Mouse (Mus musculus) liver, embryonic 12.5 days (tissue): ENCODE results near the gene Ikbke. TPM values are rescaled to one million over a fixed set of nuclear protein-coding genes. Genes with fewer than 3 reads are reported as not detected.

Experiments
- ATAC-seq: fragments of 200-750 bp; cut with Nextera tagmentation; 2 replicates; pipeline ENCODE4 v1.8.0; 2017; ENCODE audit warnings: moderate number of reproducible peaks, mild to moderate bottlenecking, moderate library complexity
- H3K27ac ChIP-seq: fragments of 300-500 bp; sonication (generic); 2 replicates; pipeline ENCODE4 v1.5.1; 2016; ENCODE audit warnings: mild to moderate bottlenecking
- H3K27me3 ChIP-seq: fragments of 300-500 bp; sonication (generic); replicated peaks from 2 replicates; pipeline ENCODE4 v1.6.1; 2016; ENCODE audit warnings: mild to moderate bottlenecking, moderate library complexity
- H3K36me3 ChIP-seq: fragments of 300-500 bp; sonication (generic); 2 replicates; pipeline ENCODE4 v1.6.1; 2016; ENCODE audit warnings: mild to moderate bottlenecking, moderate library complexity
- H3K4me1 ChIP-seq: fragments of 300-500 bp; sonication (generic); 2 replicates; pipeline ENCODE4 v1.6.1; 2016
- H3K4me2 ChIP-seq: fragments of 300-500 bp; sonication (generic); 2 replicates; pipeline ENCODE4 v1.6.1; 2016; ENCODE audit warnings: mild to moderate bottlenecking, moderate library complexity
- H3K4me3 ChIP-seq: fragments of 300-500 bp; sonication (generic); 2 replicates; pipeline ENCODE4 v1.5.1; 2016; ENCODE audit warnings: mild to moderate bottlenecking, moderate library complexity
- H3K9ac ChIP-seq: fragments of 300-500 bp; sonication (generic); 2 replicates; pipeline ENCODE4 v1.6.1; 2016; ENCODE audit warnings: mild to moderate bottlenecking, moderate library complexity
- H3K9me3 ChIP-seq: fragments of 300-500 bp; sonication (generic); replicated peaks from 2 replicates; pipeline ENCODE4 v1.6.1; 2016; ENCODE audit warnings: mild to moderate bottlenecking, moderate library complexity
- WGBS: fragments of 180-500 bp; shearing (Covaris S2); methylation state at CpG from one replicate; pipeline ENCODE4 v1.1.7; 2016; ENCODE audit not compliant: insufficient replicate concordance; 5-methylcytosine and 5-hydroxymethylcytosine counted together
- polyA plus RNA-seq: library from polyadenylated mRNA; unstranded; fragments of >200 nt; fragmentation: Nextera tagmentation; extraction: Ambion mirVana; gene quantifications from 2 replicates; pipeline ENCODE4 v1.2.1, GENCODE M21; 2016

The Ikbke gene
- polyA plus RNA-seq, 1 experiment from 2014 or later: 4.5 TPM

DNA sequence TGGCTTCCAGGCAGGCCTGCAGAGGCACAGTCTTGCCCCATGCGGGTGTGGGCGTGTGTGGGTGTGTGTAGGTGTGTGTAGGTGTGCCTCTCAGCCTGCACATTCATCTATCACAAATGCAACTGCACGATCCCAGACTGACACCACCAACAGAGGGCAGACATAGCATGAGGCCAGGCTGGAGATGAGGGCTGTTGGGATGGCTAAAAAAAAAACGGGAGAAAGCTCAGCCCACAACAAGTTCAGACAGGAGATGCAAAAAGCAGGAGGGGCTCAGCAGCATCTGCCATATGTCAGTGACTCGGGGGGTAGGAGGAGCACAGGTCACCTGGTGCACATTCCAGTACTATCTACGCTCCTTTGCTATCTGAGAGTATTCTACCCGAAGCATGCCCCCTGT, 51.2 kb downstream of the Ikbke start:
- no peaks in the 10 kb centered on the region for H3K36me3 ChIP-seq
- no peak overlapping the region for H3K4me2 ChIP-seq
- H3K4me3 ChIP-seq: no peak overlapping the region
- no peak for ATAC-seq
- H3K27me3 ChIP-seq: peaks cover 22% of the 10 kb centered on the region
- H3K9me3 ChIP-seq: no peaks in the 10 kb centered on the region
- no peaks in the 10 kb centered on the region for H3K4me1 ChIP-seq
- no peak overlapping the region for H3K27ac ChIP-seq
- H3K9ac ChIP-seq: no peak overlapping the region
- 38% methylated on average over 7 of the region's 7 CpGs for WGBS

DNA sequence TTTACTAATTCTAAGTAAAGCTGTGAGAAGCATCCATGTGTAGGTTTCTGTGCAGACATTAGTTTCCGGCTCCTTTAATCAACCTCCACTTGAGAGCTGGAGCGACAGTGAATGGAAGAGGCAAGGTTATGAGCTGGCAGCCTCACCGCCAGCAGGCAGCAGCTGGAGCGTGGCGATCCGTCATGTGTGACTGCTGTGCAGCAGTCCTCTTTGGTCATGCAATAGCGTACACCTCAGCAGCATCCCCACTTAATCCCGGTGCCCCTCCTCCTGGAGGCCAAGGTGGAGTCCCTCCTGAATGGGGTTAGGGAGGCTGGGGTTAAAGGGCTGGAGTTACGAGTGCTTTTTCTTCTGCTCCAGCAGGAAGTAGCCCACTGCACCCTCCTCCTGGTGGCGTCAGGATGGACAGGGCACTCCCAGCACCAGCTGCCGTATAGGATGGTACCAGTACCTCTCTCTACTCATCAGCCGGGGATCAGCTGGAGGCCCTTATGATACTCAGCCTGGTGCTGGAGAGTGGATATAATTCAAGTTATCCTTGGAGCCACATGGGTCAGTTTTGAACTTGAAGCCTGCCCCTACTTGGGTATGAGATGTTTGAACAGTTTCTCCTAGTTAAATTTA, 54.4 kb downstream of the Ikbke start:
- H3K9ac ChIP-seq: no peak overlapping the region
- 0 out of 2 replicates have a peak, but pooled peaks cover 13% of the 10 kb centered on the region for H3K27me3 ChIP-seq
- H3K4me3 ChIP-seq: no peak overlapping the region
- no peaks in the 10 kb centered on the region for H3K4me1 ChIP-seq
- no peaks in the 10 kb centered on the region for H3K9me3 ChIP-seq
- 66% methylated on average over 12 of the region's 12 CpGs for WGBS
- ATAC-seq: no peak
- no peak overlapping the region for H3K27ac ChIP-seq
- no peaks in the 10 kb centered on the region for H3K36me3 ChIP-seq
- H3K4me2 ChIP-seq: no peak overlapping the region

DNA sequence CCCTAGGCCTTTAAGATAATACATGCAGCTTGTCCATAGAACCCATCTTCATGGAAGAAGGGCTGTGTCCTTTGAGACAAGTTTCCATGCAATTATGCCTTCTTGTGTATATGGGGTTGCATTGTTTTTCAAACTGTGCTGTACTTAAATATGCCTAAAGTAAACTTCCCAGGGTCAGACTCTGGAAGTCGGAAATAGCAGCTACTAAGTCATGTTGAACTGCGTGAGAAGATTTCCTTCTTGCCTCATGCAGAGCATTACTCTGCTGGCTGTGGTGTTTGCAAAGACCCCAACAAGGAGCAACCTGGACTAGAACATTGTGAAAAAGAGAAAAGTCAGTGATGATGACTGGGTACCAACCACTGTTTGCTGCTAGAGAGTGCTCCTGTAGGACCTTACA, 56.1 kb downstream of the Ikbke start:
- no peak for ATAC-seq
- no peak overlapping the region for H3K9ac ChIP-seq
- H3K27ac ChIP-seq: no peak overlapping the region
- no peaks in the 10 kb centered on the region for H3K9me3 ChIP-seq
- WGBS: 65% methylated on average over 2 of the region's 2 CpGs
- H3K27me3 ChIP-seq: 0 out of 2 replicates have a peak, but pooled peaks cover 13% of the 10 kb centered on the region
- H3K4me1 ChIP-seq: no peaks in the 10 kb centered on the region
- H3K36me3 ChIP-seq: no peaks in the 10 kb centered on the region
- H3K4me2 ChIP-seq: no peak overlapping the region
- H3K4me3 ChIP-seq: no peak overlapping the region

DNA sequence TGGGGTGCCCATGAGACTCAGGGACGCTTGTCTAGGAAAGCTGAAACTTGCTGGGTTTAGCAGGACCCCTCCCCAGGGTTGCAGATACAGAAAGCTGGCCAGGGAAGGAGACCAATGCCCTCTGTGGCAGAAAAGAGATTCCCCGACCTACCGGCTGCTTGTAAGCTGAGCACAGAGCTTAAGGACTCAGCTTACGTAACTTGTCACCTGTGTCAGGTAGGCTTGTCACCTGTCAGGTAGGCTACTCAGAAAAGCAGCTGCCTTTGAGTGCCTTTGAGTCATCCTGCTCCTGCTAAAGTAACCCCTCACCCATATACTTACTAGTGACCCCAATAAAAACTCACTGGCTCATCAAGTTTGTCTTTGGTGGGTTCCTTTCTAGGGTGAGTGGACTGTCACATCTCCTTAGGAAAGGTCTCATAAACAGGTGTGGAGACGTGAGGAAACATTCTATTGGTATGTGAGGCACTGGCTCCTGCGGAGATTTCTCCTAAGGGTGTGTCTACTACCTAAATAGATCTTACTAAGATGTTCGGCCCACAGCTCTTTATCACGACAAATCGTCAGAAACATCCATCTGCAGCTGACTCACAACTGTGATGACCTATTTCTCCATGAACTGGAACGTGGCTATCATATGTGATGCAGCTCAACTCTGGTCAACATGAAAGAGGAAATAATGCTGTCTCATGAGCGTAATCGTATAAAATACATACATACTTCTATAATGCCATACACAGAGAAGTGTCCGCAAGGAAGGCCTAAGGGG, 57.4 kb downstream of the Ikbke start:
- H3K27ac ChIP-seq: no peak overlapping the region
- H3K9me3 ChIP-seq: no peaks in the 10 kb centered on the region
- peaks cover 9% of the 10 kb centered on the region; the same call in 1 of the 2 replicates for H3K27me3 ChIP-seq
- no peak overlapping the region for H3K4me3 ChIP-seq
- ATAC-seq: no peak
- H3K36me3 ChIP-seq: no peaks in the 10 kb centered on the region
- no peak overlapping the region for H3K9ac ChIP-seq
- no peak overlapping the region for H3K4me2 ChIP-seq
- 65% methylated on average over 13 of the region's 13 CpGs for WGBS
- no peaks in the 10 kb centered on the region for H3K4me1 ChIP-seq

DNA sequence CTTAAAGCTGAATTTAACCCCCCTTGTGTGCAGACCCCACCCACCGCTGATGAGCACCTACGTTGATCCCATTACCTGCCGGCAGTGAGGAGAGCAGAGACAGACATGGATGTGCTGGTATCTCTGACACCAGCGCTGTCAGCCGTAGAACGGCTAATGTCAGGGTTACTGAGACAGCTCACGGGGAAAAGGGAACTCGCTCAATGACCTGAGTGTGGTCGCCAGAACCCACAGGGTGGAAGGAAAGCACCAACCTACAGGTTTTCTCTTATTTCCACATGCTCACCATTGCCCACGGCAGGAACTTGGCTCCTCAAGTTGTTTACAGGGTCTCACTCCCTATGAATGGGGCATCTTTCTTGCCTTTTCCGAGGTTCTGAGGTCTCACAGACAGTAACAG, 60.5 kb downstream of the Ikbke start:
- 42% methylated on average over 11 of the region's 11 CpGs for WGBS
- Histone ChIP-seq H3K4me2 (no peak overlapping the region), H3K9me3 (no peaks in the 10 kb centered on the region), H3K27me3 (peaks cover 6% of the 10 kb centered on the region; the same call in 1 of the 2 replicates), H3K9ac (no peak overlapping the region), H3K4me3 (no peak overlapping the region), H3K4me1 (no peaks in the 10 kb centered on the region), H3K27ac (no peak overlapping the region), H3K36me3 (no peaks in the 10 kb centered on the region)
- no peak for ATAC-seq

DNA sequence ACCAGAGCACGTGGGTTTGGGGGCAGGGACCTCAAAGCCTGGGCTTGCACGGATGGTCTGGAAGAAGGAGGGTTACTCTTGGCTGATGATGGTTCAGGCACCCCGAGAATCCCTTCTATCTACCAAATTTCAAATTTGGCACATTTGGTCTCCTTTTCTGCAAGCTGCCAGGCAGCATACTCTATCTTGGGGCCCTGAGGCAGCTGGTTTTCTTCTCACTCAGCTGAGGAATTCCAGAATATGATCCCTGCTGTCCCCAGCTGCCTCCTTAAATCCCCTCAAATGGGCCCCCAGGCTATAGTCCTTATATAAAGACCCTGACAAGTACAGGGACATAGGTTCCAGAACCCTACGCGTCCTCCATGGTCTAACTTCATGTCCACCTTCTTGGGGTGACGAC, 66.0 kb downstream of the Ikbke start:
- no peak overlapping the region for H3K9ac ChIP-seq
- H3K36me3 ChIP-seq: no peaks in the 10 kb centered on the region
- H3K9me3 ChIP-seq: no peaks in the 10 kb centered on the region
- 61% methylated on average over 6 of the region's 6 CpGs for WGBS
- H3K4me2 ChIP-seq: no peak overlapping the region
- H3K4me1 ChIP-seq: no peaks in the 10 kb centered on the region
- H3K4me3 ChIP-seq: no peak overlapping the region
- no peak overlapping the region for H3K27ac ChIP-seq
- H3K27me3 ChIP-seq: no peaks in the 10 kb centered on the region; the same call in none of the 2 replicates
- ATAC-seq: no peak

DNA sequence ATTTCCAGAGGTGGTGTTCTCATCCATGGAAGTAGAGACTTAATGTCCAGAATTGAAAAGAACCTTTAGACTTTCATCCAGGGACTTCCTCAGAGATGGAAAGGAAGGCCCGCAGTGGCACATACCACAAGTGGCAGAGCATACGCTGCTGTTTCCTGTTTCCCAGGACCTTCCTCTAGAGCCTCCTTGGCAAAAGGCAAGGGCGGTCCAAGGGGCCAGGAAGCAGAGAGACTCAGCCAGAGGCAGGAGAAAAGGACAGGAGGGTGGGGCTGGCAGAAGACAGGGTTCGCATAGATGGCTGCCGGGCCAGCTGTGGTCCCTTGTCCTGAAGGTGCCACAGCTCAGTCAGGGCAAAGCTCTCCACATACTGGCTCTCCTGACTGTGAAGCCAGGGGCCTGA, 66.5 kb downstream of the Ikbke start:
- WGBS: 34% methylated on average over 5 of the region's 5 CpGs

DNA sequence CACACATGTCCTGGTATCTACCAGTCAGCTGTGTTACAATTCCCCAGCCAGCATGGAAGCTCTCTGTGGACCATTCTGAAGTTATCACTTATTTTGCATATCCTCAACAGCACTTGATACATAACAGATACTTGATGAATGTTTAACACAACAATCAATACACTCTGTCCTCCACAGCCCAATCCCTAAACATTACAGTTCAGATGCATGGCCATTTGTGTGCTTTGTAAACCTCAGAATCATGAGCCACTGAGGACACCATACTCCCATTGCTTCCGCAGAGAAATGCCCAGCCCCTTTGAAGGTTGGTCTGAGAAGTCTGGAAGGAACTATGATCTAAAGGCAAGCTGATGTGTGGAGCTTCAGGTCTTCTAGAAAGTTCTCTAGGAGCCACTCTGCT, 67.8 kb downstream of the Ikbke start:
- Histone ChIP-seq H3K4me2 (no peak overlapping the region), H3K4me3 (no peak overlapping the region), H3K36me3 (no peaks in the 10 kb centered on the region), H3K9me3 (no peaks in the 10 kb centered on the region), H3K27me3 (no peaks in the 10 kb centered on the region; the same call in 1 of the 2 replicates), H3K4me1 (no peaks in the 10 kb centered on the region), H3K9ac (no peak overlapping the region), H3K27ac (no peak overlapping the region)
- ATAC-seq: no peak
- WGBS: 62% methylated on average over 1 of the region's 1 CpGs

More for the DNA sequence above, 66.5 kb downstream of the Ikbke start:
- Histone ChIP-seq H3K4me2 (no peak overlapping the region), H3K4me3 (no peak overlapping the region), H3K4me1 (no peaks in the 10 kb centered on the region), H3K9me3 (no peaks in the 10 kb centered on the region), H3K9ac (no peak overlapping the region), H3K36me3 (no peaks in the 10 kb centered on the region), H3K27ac (no peak overlapping the region), H3K27me3 (no peaks in the 10 kb centered on the region; the same call in none of the 2 replicates)
- ATAC-seq: no peak

DNA sequence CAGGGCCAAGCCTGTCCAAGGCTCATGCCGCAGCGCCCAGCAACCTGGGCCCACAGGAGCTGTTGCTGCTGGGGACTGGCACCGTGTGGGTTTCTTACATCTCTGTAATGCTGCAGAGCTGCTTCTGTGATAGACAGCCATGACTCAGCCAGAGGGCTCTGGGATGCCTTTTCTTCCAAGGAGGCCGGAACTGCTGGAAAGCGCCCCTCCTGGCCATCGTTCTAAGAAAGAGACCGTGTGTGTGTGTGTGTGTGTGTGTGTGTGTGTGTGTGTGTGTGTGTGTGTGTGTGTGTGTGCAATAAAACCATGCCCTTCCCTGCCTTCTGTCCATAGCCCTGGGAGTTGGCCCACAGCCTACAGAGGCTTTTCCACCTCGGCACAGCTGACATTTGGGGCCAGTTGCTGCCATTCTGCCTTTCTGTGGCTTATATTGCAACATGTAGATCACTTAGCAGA, 69.4 kb downstream of the Ikbke start:
- ATAC-seq: no peak

DNA sequence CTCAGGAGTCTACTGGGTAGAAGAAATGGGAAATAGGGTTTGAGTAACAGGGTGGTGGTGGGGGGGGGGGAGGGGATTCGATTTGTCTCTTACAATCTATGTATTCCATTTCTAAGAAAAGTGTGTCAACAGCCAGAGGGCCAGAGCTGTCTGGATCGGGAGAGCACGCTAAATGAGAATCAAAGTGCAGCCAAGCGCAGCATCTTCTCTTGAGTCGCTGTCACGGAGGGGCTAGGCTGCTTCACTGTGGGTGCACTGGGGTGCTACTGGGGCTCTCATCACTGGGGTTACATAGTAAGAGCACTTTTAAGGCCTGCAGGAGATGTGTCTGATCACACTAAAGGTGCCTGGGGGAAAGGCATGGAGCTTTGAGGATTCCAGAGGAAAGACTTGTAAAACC, 70.6 kb downstream of the Ikbke start:
- H3K27ac ChIP-seq: no peak overlapping the region
- WGBS: 77% methylated on average over 6 of the region's 6 CpGs
- H3K9ac ChIP-seq: no peak overlapping the region
- peaks cover 4% of the 10 kb centered on the region; the same call in 1 of the 2 replicates for H3K27me3 ChIP-seq
- no peak overlapping the region for H3K4me3 ChIP-seq
- H3K36me3 ChIP-seq: no peaks in the 10 kb centered on the region
- no peak for ATAC-seq
- H3K4me2 ChIP-seq: no peak overlapping the region
- no peaks in the 10 kb centered on the region for H3K4me1 ChIP-seq
- H3K9me3 ChIP-seq: no peaks in the 10 kb centered on the region

More for the DNA sequence above, 69.4 kb downstream of the Ikbke start:
- no peak overlapping the region for H3K9ac ChIP-seq
- H3K27me3 ChIP-seq: peaks cover 2% of the 10 kb centered on the region; the same call in 1 of the 2 replicates
- 78% methylated on average over 7 of the region's 8 CpGs for WGBS
- no peaks in the 10 kb centered on the region for H3K4me1 ChIP-seq
- no peaks in the 10 kb centered on the region for H3K36me3 ChIP-seq
- H3K27ac ChIP-seq: no peak overlapping the region
- no peaks in the 10 kb centered on the region for H3K9me3 ChIP-seq
- no peak overlapping the region for H3K4me2 ChIP-seq
- no peak overlapping the region for H3K4me3 ChIP-seq

DNA sequence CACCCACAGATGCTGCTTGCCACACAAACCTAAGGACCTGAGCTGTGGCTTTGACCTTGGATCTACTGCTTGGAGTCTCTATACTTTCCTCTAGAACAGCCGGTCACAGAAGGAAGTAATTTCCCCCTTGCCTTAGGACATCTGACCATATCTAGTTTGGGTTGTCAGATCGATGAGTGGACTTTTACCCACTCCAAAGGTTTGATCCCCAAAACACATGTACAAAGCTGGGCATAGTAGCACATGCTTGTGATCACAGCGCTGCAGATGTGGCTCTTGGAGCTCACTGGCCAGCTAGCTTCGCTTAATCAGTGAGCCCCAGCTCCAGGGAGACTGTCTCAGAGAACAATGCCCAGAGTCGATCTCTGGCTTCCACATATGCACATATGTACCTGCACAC, 71.3 kb downstream of the Ikbke start:
- Histone ChIP-seq H3K4me1 (no peaks in the 10 kb centered on the region), H3K9me3 (no peaks in the 10 kb centered on the region), H3K27me3 (peaks cover 4% of the 10 kb centered on the region; the same call in 1 of the 2 replicates), H3K4me3 (no peak overlapping the region), H3K9ac (no peak overlapping the region), H3K36me3 (no peaks in the 10 kb centered on the region), H3K27ac (no peak overlapping the region), H3K4me2 (no peak overlapping the region)
- ATAC-seq: no peak
- 73% methylated on average over 5 of the region's 5 CpGs for WGBS

DNA sequence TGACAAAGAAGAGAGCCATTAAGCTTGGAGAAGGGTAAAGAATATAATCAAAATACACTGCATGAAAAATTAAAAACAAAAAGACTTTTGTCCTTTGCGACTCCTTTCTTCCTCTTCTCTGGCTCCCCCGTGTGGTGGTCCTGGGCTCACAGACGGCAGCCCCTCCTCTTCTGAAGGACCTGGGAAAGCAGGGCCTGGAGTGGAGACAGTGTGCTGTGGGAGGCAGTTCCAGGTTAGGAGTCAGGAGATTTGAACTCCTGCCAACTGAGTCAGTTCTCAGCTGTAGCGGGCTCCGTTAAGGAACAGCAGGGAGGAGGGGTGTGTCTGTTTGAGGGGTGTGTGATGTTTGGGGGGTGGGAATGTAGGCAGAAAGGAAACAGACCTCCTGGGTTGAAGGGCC, 71.9 kb downstream of the Ikbke start:
- Histone ChIP-seq H3K9ac (no peak overlapping the region), H3K4me3 (no peak overlapping the region), H3K36me3 (no peaks in the 10 kb centered on the region), H3K4me1 (no peaks in the 10 kb centered on the region), H3K27me3 (peaks cover 4% of the 10 kb centered on the region; the same call in 1 of the 2 replicates), H3K27ac (no peak overlapping the region), H3K9me3 (no peaks in the 10 kb centered on the region), H3K4me2 (no peak overlapping the region)
- 8% methylated on average over 5 of the region's 5 CpGs for WGBS
- no peak for ATAC-seq
